Mouse (Mus musculus): ENCODE results near the gene Eef1a1. TPM values are rescaled to one million over a fixed set of nuclear protein-coding genes. Genes with fewer than 3 reads are reported as not detected.

Gene Eef1a1
- polyA plus RNA-seq, 1 experiment, result 2,427 TPM

- TF ChIP-seq CTCF (IDR thresholded peaks at IDR 0.05; ENCODE audit: borderline replicate concordance, insufficient read depth, low read depth, low read length), result peak; percentile 41; the same call in 1 of the 2 replicates
- no peak for TF ChIP-seq POLR2A (IDR thresholded peaks at IDR 0.05; ENCODE audit: borderline replicate concordance, insufficient read depth, low read length)
- Histone ChIP-seq H3K4me3 (replicated peaks; ENCODE audit: insufficient read depth, low read depth, low read length) (no peak overlapping the region), H3K27me3 (ENCODE audit: control insufficient read depth, insufficient read depth, low read length) (no peaks in the 10 kb centered on the region), H3K27ac (ENCODE audit: insufficient read depth, low read length) (no peak overlapping the region), H3K4me1 (ENCODE audit: control insufficient read depth, insufficient read depth, low read length) (no peaks in the 10 kb centered on the region; the same call in 1 of the 2 replicates)
- 7% methylated on average over 5 of the region's 5 CpGs for WGBS
- peak in 1 of 2 experiments; percentile 45 for DNase-seq
These were observed 11.9 kb downstream of the Eef1a1 start for GRCm38 (mm10) chr9:78477021-78477551.

- no peak for TF ChIP-seq CTCF (IDR thresholded peaks at IDR 0.05; ENCODE audit: borderline replicate concordance, insufficient read depth, low read depth, low read length)
- no peak for TF ChIP-seq POLR2A (IDR thresholded peaks at IDR 0.05; ENCODE audit: borderline replicate concordance, insufficient read depth, low read length)
- no peak overlapping the region for H3K4me3 ChIP-seq (replicated peaks; ENCODE audit: insufficient read depth, low read depth, low read length)
- no peaks in the 10 kb centered on the region; the same call in 1 of the 2 replicates for H3K4me1 ChIP-seq (ENCODE audit: control insufficient read depth, insufficient read depth, low read length)
- H3K27me3 ChIP-seq (ENCODE audit: control insufficient read depth, insufficient read depth, low read length), result no peaks in the 10 kb centered on the region
- DNase-seq, result no peak
- H3K27ac ChIP-seq (ENCODE audit: insufficient read depth, low read length), result no peak overlapping the region
- 29% methylated on average over 1 of the region's 1 CpGs for WGBS
These were observed 12.4 kb downstream of the Eef1a1 start for GRCm38 (mm10) chr9:78476531-78477020.

- no peak overlapping the region for H3K4me3 ChIP-seq (replicated peaks; ENCODE audit: insufficient read depth, low read depth, low read length)
- H3K4me1 ChIP-seq (ENCODE audit: control insufficient read depth, insufficient read depth, low read length), result no peaks in the 10 kb centered on the region; the same call in 1 of the 2 replicates
- no peak overlapping the region for H3K27ac ChIP-seq (ENCODE audit: insufficient read depth, low read length)
- WGBS, result 76% methylated on average over 4 of the region's 4 CpGs
- no peaks in the 10 kb centered on the region for H3K27me3 ChIP-seq (ENCODE audit: control insufficient read depth, insufficient read depth, low read length)
- TF ChIP-seq POLR2A (IDR thresholded peaks at IDR 0.05; ENCODE audit: borderline replicate concordance, insufficient read depth, low read length) (no peak), CTCF (IDR thresholded peaks at IDR 0.05; ENCODE audit: borderline replicate concordance, insufficient read depth, low read depth, low read length) (no peak)
- DNase-seq, result no peak
These were observed 13.1 kb downstream of the Eef1a1 start for GRCm38 (mm10) chr9:78475873-78476272.

GRCm38 (mm10) chr9:78475383-78475780 lies 13.6 kb downstream of the Eef1a1 start:
- H3K27ac ChIP-seq (ENCODE audit: insufficient read depth, low read length), result no peak overlapping the region
- no peak for DNase-seq
- no peaks in the 10 kb centered on the region for H3K27me3 ChIP-seq (ENCODE audit: control insufficient read depth, insufficient read depth, low read length)
- H3K4me3 ChIP-seq (replicated peaks; ENCODE audit: insufficient read depth, low read depth, low read length), result no peak overlapping the region
- WGBS, result 87% methylated on average over 2 of the region's 2 CpGs
- H3K4me1 ChIP-seq (ENCODE audit: control insufficient read depth, insufficient read depth, low read length), result no peaks in the 10 kb centered on the region; the same call in 1 of the 2 replicates
- TF ChIP-seq CTCF (IDR thresholded peaks at IDR 0.05; ENCODE audit: borderline replicate concordance, insufficient read depth, low read depth, low read length) (no peak), POLR2A (IDR thresholded peaks at IDR 0.05; ENCODE audit: borderline replicate concordance, insufficient read depth, low read length) (no peak)

GRCm38 (mm10) chr9:78474771-78475382 lies 14.1 kb downstream of the Eef1a1 start:
- no peak overlapping the region for H3K27ac ChIP-seq (ENCODE audit: insufficient read depth, low read length)
- TF ChIP-seq CTCF (IDR thresholded peaks at IDR 0.05; ENCODE audit: borderline replicate concordance, insufficient read depth, low read depth, low read length) (no peak), POLR2A (IDR thresholded peaks at IDR 0.05; ENCODE audit: borderline replicate concordance, insufficient read depth, low read length) (no peak)
- no peaks in the 10 kb centered on the region for H3K27me3 ChIP-seq (ENCODE audit: control insufficient read depth, insufficient read depth, low read length)
- no peak overlapping the region for H3K4me3 ChIP-seq (replicated peaks; ENCODE audit: insufficient read depth, low read depth, low read length)
- WGBS, result 80% methylated on average over 5 of the region's 5 CpGs
- no peaks in the 10 kb centered on the region; the same call in 1 of the 2 replicates for H3K4me1 ChIP-seq (ENCODE audit: control insufficient read depth, insufficient read depth, low read length)
- no peak for DNase-seq

- no peak overlapping the region for H3K4me3 ChIP-seq (replicated peaks; ENCODE audit: insufficient read depth, low read depth, low read length)
- no peaks in the 10 kb centered on the region for H3K27me3 ChIP-seq (ENCODE audit: control insufficient read depth, insufficient read depth, low read length)
- no peaks in the 10 kb centered on the region; the same call in 1 of the 2 replicates for H3K4me1 ChIP-seq (ENCODE audit: control insufficient read depth, insufficient read depth, low read length)
- DNase-seq, result no peak
- TF ChIP-seq POLR2A (IDR thresholded peaks at IDR 0.05; ENCODE audit: borderline replicate concordance, insufficient read depth, low read length), result no peak
- TF ChIP-seq CTCF (IDR thresholded peaks at IDR 0.05; ENCODE audit: borderline replicate concordance, insufficient read depth, low read depth, low read length), result no peak
- WGBS, result 70% methylated on average over 2 of the region's 2 CpGs
- no peak overlapping the region for H3K27ac ChIP-seq (ENCODE audit: insufficient read depth, low read length)
These were observed 14.7 kb downstream of the Eef1a1 start for GRCm38 (mm10) chr9:78474270-78474669.

GRCm38 (mm10) chr9:78473588-78473987 lies 15.4 kb downstream of the Eef1a1 start:
- Histone ChIP-seq H3K4me1 (ENCODE audit: control insufficient read depth, insufficient read depth, low read length) (no peaks in the 10 kb centered on the region), H3K27me3 (ENCODE audit: control insufficient read depth, insufficient read depth, low read length) (no peaks in the 10 kb centered on the region), H3K27ac (ENCODE audit: insufficient read depth, low read length) (no peak overlapping the region), H3K4me3 (replicated peaks; ENCODE audit: insufficient read depth, low read depth, low read length) (no peak overlapping the region)
- 22% methylated on average over 8 of the region's 8 CpGs for WGBS
- TF ChIP-seq POLR2A (IDR thresholded peaks at IDR 0.05; ENCODE audit: borderline replicate concordance, insufficient read depth, low read length) (no peak), CTCF (IDR thresholded peaks at IDR 0.05; ENCODE audit: borderline replicate concordance, insufficient read depth, low read depth, low read length) (no peak)
- DNase-seq, result no peak

GRCm38 (mm10) chr9:78465725-78466124 lies 23.2 kb downstream of the Eef1a1 start:
- DNase-seq, result no peak
- TF ChIP-seq CTCF (IDR thresholded peaks at IDR 0.05; ENCODE audit: borderline replicate concordance, insufficient read depth, low read depth, low read length) (no peak), POLR2A (IDR thresholded peaks at IDR 0.05; ENCODE audit: borderline replicate concordance, insufficient read depth, low read length) (no peak)
- 77% methylated on average over 3 of the region's 3 CpGs for WGBS
- H3K4me1 ChIP-seq (ENCODE audit: control insufficient read depth, insufficient read depth, low read length), result no peaks in the 10 kb centered on the region
- no peak overlapping the region for H3K4me3 ChIP-seq (replicated peaks; ENCODE audit: insufficient read depth, low read depth, low read length)
- H3K27me3 ChIP-seq (ENCODE audit: control insufficient read depth, insufficient read depth, low read length), result no peaks in the 10 kb centered on the region
- H3K27ac ChIP-seq (ENCODE audit: insufficient read depth, low read length), result no peak overlapping the region
